Mouse (Mus musculus): ENCODE results near the gene Mthfd1l.

Gene Mthfd1l

DNA sequence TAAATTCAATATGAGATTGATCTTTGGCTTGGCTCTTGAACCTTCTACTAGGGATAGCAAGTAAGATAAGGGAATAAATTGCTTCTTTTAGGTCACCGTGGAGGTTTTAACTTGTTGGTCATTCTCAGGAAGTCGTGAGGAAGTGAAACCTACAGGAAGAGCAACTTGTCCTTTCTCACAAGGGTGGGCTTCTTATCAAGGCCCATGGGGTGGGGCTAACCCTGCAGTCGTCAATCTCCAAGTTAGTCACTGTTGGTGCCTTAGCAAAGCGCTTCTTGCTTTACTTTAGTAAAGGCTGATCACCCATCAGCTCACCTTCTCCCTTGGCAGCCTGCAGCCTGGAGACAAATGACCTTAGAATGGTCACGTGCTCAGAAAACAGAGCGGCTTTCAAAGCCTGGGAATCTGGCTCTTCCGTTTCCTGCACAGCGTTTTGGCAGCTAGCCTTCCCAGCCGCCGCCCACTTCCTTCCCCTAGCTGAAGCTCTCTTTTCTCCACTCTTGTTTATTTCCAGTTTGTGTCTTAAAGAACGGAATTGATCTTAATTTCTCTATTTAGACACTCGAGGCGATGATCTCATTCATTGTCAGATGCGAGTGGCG is 106.8 kb downstream of the Mthfd1l start:
- DNase-seq (ENCODE audit: low spot score) = peak; percentile 44

DNA sequence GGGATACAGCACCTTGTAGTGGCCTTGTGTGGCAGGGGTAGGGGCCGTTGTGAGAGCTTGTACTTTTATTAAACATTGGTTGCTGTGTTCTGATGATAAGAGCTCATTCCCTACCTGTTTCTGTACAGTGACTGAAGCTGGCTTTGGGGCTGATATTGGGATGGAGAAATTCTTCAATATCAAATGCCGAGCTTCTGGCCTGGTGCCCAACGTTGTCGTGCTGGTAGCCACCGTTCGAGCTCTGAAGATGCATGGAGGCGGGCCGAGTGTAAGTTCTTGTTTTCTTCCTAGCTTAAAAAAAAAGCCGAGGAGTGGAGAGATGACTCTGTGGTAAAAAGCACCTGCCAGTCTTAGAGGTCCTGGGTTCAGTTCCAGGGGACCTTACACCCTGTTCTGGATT is 110.7 kb downstream of the Mthfd1l start:
- DNase-seq (ENCODE audit: low spot score) = no peak

DNA sequence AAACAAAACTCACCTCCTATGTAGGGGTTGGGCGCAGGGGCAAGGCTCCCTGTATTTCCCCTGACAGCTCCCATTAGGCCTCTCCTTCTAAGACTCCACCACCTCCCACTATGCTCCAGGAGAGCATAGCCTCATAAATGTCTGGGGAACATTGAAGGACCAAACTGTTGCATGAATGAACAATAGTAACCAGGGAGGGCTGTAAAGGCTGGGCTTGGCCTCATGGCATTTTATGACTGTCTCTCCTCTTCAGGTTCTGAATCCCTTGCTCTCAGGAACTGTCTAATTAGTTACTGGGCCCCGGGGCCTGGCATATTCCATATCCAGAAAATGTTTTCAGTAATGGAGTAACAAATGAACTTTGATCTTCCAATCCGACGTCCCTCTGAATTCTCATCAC is 112.0 kb downstream of the Mthfd1l start:
- no peak for DNase-seq (ENCODE audit: low spot score)

DNA sequence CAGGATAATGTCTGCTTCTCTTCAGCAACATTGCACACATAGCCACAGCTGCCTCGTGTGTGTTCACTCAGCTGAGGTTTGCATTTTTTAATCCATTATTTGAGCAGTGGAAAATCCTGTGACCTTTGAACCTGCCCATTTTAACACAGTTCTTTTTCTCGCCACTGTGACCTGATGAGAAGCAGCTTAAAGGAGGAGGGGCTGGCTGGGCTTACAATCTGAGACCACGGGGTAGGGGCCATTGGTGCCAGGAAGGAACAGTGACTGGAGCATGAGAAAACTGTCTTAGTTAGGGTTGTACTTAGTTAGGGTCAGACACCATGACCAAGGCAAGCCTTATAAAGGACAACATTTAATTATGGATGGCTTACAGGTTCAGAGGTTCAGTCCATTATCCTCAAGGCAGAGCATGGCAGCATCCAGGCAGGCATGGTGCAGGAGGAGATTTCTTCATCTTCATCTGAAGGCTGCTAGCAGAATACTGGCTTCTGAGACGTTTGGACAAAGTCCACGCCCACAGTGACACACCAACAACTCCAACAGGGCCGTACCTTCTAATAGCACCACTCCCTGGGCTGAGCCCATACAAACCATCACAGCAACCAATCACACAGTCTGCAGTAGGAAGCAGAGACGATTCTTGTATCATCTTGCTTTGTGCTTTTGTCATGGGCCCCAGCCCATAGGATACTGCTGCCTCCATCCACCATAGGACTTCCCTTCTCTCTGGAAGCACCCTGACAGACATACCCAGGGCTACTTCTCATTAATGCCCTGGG is 112.6 kb downstream of the Mthfd1l start:
- DNase-seq (ENCODE audit: low spot score) = no peak

GRCm38 (mm10) chr10:4087563-4087962 is 114.6 kb downstream of the Mthfd1l start:
- no peak for DNase-seq (ENCODE audit: low spot score)

DNA sequence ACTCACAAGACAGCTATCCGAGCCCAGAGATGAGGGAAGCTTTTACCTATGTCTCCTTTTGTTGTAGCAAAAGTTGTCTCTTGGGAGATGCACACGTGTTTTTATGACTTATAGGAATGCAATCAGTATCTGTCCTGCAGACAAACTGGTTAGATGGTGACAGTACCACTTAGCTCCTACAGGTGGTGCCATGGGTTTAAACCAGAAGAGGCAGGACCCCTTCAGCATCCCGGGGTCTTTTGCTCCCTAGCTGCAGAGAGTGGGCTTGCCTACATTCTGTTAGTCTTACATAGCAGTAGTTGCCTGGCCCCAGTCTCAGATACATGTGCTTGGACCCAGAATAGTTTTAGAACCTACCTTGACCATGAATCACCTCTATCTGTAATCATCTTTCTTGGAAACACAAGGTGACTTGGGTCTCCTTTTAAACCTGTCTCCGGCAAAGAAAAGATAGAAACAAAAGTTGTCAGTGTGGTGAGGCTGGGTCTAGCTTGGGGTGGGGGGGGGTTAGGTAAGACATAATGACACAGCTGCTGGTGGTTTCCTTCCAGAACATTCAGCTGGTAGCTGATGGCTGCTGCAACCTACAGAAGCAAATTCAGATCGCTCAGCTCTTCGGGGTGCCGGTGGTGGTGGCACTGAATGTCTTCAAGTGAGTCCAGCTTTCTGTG is 116.0 kb downstream of the Mthfd1l start:
- no peak for DNase-seq (ENCODE audit: low spot score)

GRCm38 (mm10) chr10:4089885-4090284 is 117.0 kb downstream of the Mthfd1l start:
- DNase-seq (ENCODE audit: low spot score) = no peak

DNA sequence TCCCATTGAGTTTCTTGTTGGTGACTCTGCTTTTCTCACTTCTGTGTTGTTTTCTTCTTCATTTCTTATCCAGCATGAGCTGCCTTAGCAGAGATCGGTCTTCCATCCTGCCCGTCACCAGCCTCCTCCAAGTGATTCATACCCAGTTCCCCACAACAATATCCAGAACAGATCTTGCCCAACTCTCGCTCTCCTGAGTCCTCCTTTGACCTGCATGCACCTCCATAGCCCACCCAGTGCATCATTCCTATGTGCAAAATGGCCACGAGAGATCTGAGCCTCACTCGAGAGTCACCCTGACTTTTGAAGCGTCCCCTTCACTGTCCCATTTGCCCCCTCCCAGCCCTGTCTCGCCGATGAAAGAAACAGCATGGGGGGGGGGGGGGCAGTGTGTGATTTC is 120.1 kb downstream of the Mthfd1l start:
- DNase-seq (ENCODE audit: low spot score) = no peak

DNA sequence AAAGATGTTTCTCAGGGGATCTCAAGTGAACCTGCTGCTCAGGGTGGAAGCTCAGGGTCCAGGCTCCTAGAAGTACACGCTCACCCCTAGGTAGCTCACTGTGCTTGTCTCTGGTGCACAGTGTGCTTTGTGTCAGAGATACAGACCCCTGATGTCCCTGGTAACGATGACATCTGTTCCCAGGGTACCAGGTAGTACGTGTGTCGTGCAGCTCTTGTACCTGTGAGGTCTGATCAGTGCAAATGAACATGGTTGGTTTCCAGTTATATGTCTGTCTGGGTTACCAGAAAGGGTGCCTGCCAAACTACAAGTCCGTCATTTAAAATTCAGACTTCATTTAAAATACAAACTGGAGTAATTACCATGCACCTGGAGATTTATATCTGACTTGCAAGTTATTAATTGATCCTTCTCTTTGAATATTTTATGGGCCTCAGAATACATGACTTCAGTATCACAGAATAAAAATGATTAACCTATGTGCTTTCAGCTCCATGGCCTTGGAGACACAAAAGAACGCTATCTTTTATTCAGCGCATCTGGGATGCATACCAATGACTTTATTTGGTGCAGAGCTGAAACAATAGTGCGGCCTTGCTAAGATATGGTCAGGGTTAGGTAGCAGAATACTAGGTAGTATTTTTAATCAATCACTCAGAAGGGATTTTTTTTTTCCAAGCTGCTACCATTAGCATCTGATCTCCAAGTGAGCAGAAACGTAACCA is 121.3 kb downstream of the Mthfd1l start:
- DNase-seq (ENCODE audit: low spot score) = no peak

GRCm38 (mm10) chr10:4096151-4096550 is 123.2 kb downstream of the Mthfd1l start:
- DNase-seq (ENCODE audit: low spot score) = no peak

DNA sequence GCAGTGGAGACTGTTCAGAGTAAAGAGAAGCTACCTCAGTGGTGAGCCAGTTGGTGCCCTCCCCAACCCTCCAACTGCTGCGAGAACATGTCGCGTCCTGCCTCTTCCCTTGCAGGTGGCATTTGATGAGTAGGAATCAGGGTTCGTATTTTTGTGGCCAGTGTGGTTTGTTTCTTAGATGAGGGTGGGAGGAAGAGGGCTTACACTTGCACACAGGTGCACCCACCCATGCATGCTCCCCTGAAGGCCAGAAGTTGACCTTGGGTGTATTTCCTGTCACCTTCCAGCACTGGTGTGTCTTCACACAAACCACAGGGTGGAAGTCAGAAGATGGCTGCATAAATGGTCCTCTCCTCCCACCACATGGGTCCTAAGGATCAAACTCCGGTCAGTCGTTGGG is 127.1 kb downstream of the Mthfd1l start:
- no peak for DNase-seq (ENCODE audit: low spot score)

DNA sequence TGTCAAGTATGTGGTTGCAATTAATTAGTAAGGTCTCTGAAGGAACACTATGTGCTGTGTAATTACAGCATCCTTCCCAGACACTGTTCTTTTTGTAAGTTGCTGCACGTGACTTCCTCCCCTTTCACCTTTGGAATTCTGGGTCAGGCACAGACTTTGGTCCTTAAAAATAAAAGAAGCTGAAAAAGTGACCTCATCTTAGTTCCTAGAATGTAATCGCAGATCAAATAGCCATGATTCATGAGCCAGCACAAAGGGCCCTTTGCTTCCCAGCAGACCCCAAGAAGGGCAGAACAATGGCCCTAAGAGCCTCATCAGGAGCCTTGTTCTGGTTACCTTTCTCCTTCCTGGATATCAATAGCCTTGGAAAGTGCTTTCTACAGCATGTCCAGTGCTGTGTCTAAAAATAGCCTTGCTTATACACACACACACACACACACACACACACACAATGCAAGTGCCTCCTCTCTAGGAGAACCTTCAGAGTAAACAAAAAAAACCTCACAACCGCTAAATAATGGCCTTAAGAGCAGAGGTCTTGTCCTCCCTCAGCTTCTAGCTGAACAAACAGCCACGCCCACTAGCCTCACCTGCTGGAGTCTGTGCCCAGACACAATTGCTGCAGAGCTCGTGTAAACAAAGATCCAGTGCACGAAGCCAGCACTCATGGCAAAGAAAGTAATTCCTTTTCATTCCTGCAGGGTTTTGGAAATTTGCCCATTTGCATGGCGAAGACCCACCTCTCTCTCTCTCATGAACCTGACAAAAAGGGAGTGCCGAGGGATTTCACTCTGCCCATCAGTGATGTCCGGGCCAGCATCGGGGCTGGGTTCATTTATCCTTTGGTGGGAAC is 133.0 kb downstream of the Mthfd1l start:
- no peak for DNase-seq (ENCODE audit: low spot score)

GRCm38 (mm10) chr10:4107661-4108338 is 134.9 kb downstream of the Mthfd1l start:
- no peak for DNase-seq (ENCODE audit: low spot score)

- no peak for DNase-seq (ENCODE audit: low spot score)
Measured at GRCm38 (mm10) chr10:4108462-4108861, 135.5 kb downstream of the Mthfd1l start.

DNA sequence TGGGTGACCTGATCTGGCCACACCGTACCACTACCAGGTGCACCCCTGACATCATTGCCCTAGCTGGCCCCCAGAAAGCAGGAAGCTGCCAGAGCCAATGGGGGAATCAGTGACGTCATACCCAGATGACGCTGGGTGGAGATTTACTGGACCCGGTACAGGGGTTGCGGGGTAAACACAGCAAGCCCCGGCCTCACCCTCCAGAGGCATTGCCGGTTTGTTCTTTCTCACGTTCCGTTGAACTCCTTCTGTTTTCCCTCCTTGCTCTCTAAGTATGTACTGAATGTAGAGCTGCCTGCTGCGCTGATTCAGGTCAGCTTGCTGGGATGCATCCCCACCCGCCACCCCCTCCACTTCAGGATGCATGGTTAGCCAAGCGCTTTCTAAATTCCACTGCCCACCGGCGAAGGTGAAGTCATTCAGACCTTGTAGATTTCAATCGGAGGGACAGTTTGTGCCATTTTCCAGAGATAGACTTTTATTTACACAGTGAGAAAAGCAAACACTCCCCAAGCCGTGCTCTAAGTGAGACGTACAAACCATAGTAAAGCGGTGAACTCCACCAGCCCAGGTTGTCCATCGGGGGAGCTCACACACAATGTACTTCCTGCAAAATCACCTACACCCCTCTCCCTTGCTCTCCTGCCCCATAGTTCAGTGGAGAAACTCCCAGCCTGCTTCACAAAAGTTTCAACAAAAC is 138.3 kb downstream of the Mthfd1l start:
- no peak for DNase-seq (ENCODE audit: low spot score)

- DNase-seq (ENCODE audit: low spot score) = no peak
Measured at GRCm38 (mm10) chr10:4111795-4112139, 138.8 kb downstream of the Mthfd1l start.

DNA sequence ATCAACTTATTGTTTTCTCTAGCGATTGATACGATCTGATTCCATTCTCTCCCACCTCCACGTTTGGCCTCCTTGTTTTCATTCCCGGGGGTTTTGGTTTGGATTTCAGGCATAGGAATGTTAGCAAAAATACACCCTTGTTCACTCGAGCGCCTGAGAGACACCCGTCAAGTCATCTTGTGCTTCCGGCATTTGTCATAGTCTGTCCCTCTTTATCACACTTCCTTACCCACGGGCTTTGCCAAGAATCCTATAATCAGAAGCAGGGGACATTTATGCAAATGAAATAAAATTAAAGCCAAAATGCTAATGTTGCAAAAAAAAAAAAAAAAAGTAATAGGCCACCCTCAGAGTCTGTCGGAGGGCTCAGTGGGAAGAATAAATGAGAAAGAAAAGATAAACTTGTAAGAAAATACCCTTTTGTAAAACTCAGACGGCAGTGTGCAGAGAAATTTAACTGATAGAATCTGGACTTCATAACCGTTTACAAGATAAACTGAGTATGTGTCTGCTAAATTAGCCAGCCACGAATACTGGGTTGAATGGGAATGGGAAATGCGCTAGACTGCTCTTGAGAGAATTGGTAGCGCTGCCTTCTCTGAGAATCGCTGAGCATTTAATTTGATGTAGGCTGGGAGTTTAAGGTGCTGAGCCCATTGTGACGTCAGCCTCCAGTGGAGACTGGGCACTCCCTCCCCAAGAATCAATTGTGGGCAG is 139.9 kb downstream of the Mthfd1l start:
- no peak for DNase-seq (ENCODE audit: low spot score)

DNA sequence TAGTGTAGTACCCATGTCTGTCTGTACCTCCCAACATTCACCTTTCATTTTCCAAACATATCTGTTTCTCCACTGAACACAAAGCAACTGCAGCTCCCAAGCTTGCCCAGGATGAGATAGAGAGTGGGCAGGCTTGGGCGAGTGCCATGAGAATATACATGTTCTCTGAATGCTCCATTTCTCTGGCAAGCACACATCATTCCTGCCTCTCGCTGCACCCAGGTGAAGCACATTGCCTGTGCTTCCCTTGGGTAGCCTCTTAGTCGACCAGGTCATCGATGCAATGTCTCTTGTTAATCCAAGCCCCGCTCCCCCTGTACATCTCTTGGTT is 140.4 kb downstream of the Mthfd1l start:
- no peak for DNase-seq (ENCODE audit: low spot score)

- no peak for DNase-seq (ENCODE audit: low spot score)
Measured at GRCm38 (mm10) chr10:4116653-4117052, 143.7 kb downstream of the Mthfd1l start.

DNA sequence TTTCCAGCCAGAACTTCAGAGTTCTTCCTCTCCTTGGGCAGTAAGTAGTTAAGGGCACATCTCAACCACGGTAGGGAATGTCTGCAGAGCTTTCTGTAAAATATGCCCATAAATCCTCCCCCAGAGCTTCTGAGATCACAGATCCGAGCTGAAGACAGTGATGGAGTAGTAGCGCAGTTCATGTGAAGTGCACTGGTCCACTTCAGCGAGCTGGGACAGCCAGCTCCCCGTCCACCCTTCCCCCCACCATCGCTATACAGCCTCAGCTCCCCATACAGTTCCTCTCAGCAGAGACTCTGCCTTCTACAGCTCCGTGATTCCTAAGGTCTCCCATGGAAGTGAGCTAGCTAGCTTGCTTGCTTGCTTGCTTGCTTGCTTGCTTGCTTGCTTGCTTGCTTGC is 144.2 kb downstream of the Mthfd1l start:
- no peak for DNase-seq (ENCODE audit: low spot score)
